Comparison of ENCODE assay signal across 27 mouse cellular contexts in genomic region chr19:33270231-33270630, GRCm38 (mm10).
"Had no signal": no experiment of that assay in that cellular context is flagged by ENCODE, and none has a peak within 500 bp of the region (broad histone marks: within the 10 kb centered on the region; RNA-seq: fewer than 3 reads in every experiment).

No protein-coding gene starts in this region.

- DNase-seq: gastrocnemius, adult 2 months; gastrocnemius, postnatal 10 days; gastrocnemius, postnatal 36 days; heart, adult 11 months; heart, adult 2 months; heart, postnatal 10 days; heart, postnatal 4 days; kidney, adult 18-20 months; kidney, adult 8-10 months; kidney, postnatal 10 days; kidney, postnatal 25 days; kidney, postnatal 4 days; liver; liver, embryonic 13.5 days had no signal

- H3K27me3 ChIP-seq: heart, embryonic 12.5 days; hindbrain, embryonic 13.5 days; hindbrain, embryonic 15.5 days; intestine, embryonic 15.5 days; liver, embryonic 13.5 days; liver, embryonic 15.5 days had no signal

- H3K27ac ChIP-seq: gastrocnemius, adult 2 months; heart, adult 2 months; heart, embryonic 10.5 days; hindbrain, embryonic 13.5 days; hindbrain, embryonic 15.5 days; intestine, embryonic 15.5 days; layer of hippocampus, adult 2 months; left cerebral cortex, adult 2 months; limb, embryonic 10.5 days; limb, embryonic 12.5 days; liver, embryonic 13.5 days; liver, embryonic 15.5 days had no signal

- H3K4me3 ChIP-seq: gastrocnemius, adult 2 months; heart, adult 2 months; heart, embryonic 10.5 days; heart, embryonic 12.5 days; hindbrain, embryonic 13.5 days; hindbrain, embryonic 15.5 days; intestine, embryonic 15.5 days; layer of hippocampus, adult 2 months; left cerebral cortex, adult 2 months; limb, embryonic 10.5 days; limb, embryonic 12.5 days; liver, embryonic 13.5 days; liver, embryonic 15.5 days had no signal

- H3K4me1 ChIP-seq: heart, embryonic 10.5 days; heart, embryonic 12.5 days; hindbrain, embryonic 13.5 days; hindbrain, embryonic 15.5 days; intestine, embryonic 15.5 days; liver, embryonic 13.5 days; liver, embryonic 15.5 days had no signal

- H3K36me3 ChIP-seq: heart, embryonic 10.5 days; heart, embryonic 12.5 days; hindbrain, embryonic 13.5 days; hindbrain, embryonic 15.5 days; intestine, embryonic 15.5 days; limb, embryonic 10.5 days; limb, embryonic 12.5 days; liver, embryonic 13.5 days; liver, embryonic 15.5 days had no signal

- ATAC-seq: inflammation-experienced regulatory T-cells, adult 6 months; intestine, embryonic 15.5 days; intestine, postnatal 0 days had no signal

- H3K9me3 ChIP-seq: heart, embryonic 10.5 days; heart, embryonic 12.5 days; hindbrain, embryonic 13.5 days; hindbrain, embryonic 15.5 days; intestine, embryonic 15.5 days; limb, embryonic 10.5 days; limb, embryonic 12.5 days; liver, embryonic 13.5 days; liver, embryonic 15.5 days had no signal

- H3K4me2 ChIP-seq: heart, embryonic 12.5 days; hindbrain, embryonic 13.5 days; hindbrain, embryonic 15.5 days; intestine, embryonic 15.5 days; limb, embryonic 12.5 days; liver, embryonic 11.5 days; liver, embryonic 13.5 days; liver, embryonic 15.5 days had no signal

- H3K9ac ChIP-seq: heart, embryonic 12.5 days; hindbrain, embryonic 13.5 days; hindbrain, embryonic 15.5 days; intestine, embryonic 15.5 days; limb, embryonic 12.5 days; liver, embryonic 13.5 days; liver, embryonic 15.5 days had no signal
